Mouse (Mus musculus) thymus, adult 2 months (tissue): Measurements from ENCODE around the gene Mid1.

ENCODE experiments used
- CTCF ChIP-seq: fragments of 200-500 bp; IDR thresholded peaks from 2 replicates; pipeline ENCODE4 v1.5.1; 2012; ENCODE audit warnings: mild to moderate bottlenecking, control low read depth, low read length, moderate library complexity, borderline replicate concordance; ENCODE audit not compliant: control insufficient read depth, poor library complexity, insufficient read depth; ENCODE audit errors: extremely low read depth
- POLR2A ChIP-seq: fragments of 200-500 bp; IDR thresholded peaks from 2 replicates; pipeline ENCODE4 v1.6.1; 2012; ENCODE audit warnings: mild to moderate bottlenecking, low read length, control low read depth, moderate library complexity; ENCODE audit not compliant: control insufficient read depth, poor library complexity, insufficient read depth; ENCODE audit errors: extremely low read depth

DNA sequence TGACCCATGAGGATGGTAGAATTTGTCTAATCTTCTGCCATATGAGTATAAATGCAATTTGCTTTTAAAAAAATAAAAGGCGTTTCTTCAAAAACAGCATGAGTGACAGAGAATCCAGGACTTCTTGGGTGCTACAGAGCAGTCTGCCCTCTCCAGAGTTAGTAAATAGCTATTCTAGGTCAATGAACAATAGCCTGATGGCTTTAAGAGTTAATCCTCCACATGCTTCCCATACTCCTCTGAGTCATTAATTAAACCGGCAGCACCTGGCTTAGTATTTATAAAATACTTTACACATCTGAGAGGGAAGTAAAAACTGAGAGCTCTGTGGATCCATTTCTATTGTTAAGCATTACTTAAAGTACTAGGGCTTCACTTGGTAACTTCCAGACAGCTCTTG lies 6.2 kb downstream of the Mid1 start:
- TF ChIP-seq POLR2A (no peak), CTCF (no peak)
